Mouse (Mus musculus): ENCODE data around the gene Tnfsf12.

- TF ChIP-seq CTCF (IDR thresholded peaks at IDR 0.05; ENCODE audit: extremely low read depth, insufficient read length, insufficient replicate concordance, low read depth, low read length) (no peak), POLR2A (IDR thresholded peaks at IDR 0.05; ENCODE audit: low read depth, low read length) (no peak)
Measured at GRCm38 (mm10) chr11:69662967-69663671, 32.5 kb downstream of the Tnfsf12 start.
